Comparison of ENCODE assay signal across 8 mouse cellular contexts in the genomic region with DNA sequence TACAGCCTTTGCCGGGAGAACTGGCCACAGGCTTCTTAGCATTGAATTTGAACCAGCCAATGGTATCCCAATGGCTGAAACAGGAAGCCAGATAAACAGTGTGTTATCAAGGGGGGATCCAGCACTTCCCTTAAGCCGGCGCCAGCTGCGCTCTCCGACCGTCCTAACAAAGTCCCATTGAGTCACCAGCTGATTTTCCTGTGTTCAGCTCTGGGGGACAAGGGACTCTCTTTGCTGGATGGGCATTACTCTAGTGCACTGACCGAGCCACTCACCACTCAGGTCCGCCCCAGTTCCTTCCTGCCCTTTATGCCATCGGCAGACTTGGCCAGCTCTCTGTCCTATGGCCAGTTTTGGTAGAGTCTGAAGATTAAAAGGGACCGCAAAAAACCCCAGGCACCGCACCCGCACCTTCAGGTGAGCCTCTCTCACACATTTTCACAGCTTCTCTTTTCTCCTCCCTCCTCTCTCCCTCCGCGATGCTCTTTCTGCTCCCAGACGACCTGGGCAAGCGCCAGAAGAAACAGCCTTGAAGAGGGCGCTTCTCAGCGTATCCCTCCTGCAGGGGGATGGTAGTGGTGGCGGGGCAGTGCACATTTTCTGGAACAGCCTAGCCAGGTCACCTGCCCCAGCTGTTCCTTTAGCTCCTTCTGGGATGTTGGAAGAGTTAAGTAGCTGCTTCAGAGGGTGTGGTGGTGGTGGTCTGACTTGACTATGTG. TPM values are rescaled to one million over a fixed set of nuclear protein-coding genes. Genes with fewer than 3 reads are reported as not detected.
A peak's percentile ranks its signal among the peaks of the same experiment; 100 is the strongest.
DNase-seq lines count a peak whose midpoint lies in the region; ATAC-seq and TF ChIP-seq lines count a peak whose summit lies in the region.

No protein-coding gene starts in this region.

- peaks cover 22% of the 10 kb centered on the region for H3K4me1 ChIP-seq in forebrain, embryonic 13.5 days
- peaks cover 26% of the 10 kb centered on the region for H3K4me1 ChIP-seq in hindbrain, embryonic 14.5 days (replicated peaks; ENCODE audit: control insufficient read depth, insufficient read depth, low read length)
- peaks cover 47% of the 10 kb centered on the region for H3K4me1 ChIP-seq in liver, embryonic 13.5 days (replicated peaks)

- H3K79me3 ChIP-seq in C2C12 (ENCODE audit: low read depth), result peaks cover 59% of the 10 kb centered on the region

- H3K79me2 ChIP-seq in C2C12 (ENCODE audit: control insufficient read depth, insufficient read depth) (peaks cover 80% of the 10 kb centered on the region), myocyte (ENCODE audit: control insufficient read depth, insufficient read depth) (peaks cover 57% of the 10 kb centered on the region)

- H3K27ac ChIP-seq in forebrain, embryonic 13.5 days, result no peak overlapping the region
- peak overlapping the region; percentile 67; the same call in 1 of the 2 replicates for H3K27ac ChIP-seq in hindbrain, embryonic 14.5 days
- peak overlapping the region; percentile 59 for H3K27ac ChIP-seq in liver, embryonic 13.5 days

- peak overlapping the region; percentile 99 for H3K4me2 ChIP-seq in forebrain, embryonic 13.5 days
- H3K4me2 ChIP-seq in hindbrain, embryonic 14.5 days (replicated peaks), result peak overlapping the region; percentile 99
- peak overlapping the region; percentile 82 for H3K4me2 ChIP-seq in liver, embryonic 13.5 days
- H3K4me2 ChIP-seq in myocyte (ENCODE audit: low read depth), result peak overlapping the region; percentile 83

- H3K4me3 ChIP-seq in C2C12 (ENCODE audit: insufficient read depth, poor library complexity, severe bottlenecking), result peak overlapping the region; percentile 86
- H3K4me3 ChIP-seq in forebrain, embryonic 13.5 days, result peak overlapping the region; percentile 66
- peak overlapping the region; percentile 72 for H3K4me3 ChIP-seq in hindbrain, embryonic 14.5 days (replicated peaks; ENCODE audit: low read length)
- H3K4me3 ChIP-seq in liver, embryonic 13.5 days (replicated peaks), result peak overlapping the region; percentile 62
- peak overlapping the region; percentile 78 for H3K4me3 ChIP-seq in myocyte

- WGBS in forebrain, embryonic 13.5 days, result under 1% methylated on average over 19 of the region's 19 CpGs
- whole genome bisulfite sequencing in hindbrain, embryonic 14.5 days, result 2% methylated on average over 19 of the region's 19 CpGs
- under 1% methylated on average over 19 of the region's 19 CpGs for WGBS in liver, embryonic 13.5 days (ENCODE audit: insufficient replicate concordance)

- peak; percentile 75 for DNase-seq in MN1 (ENCODE audit: low spot score)
- DNase-seq in hindbrain, embryonic 14.5 days (ENCODE audit: low spot score), result peak; percentile 52
- DNase-seq in liver, embryonic 13.5 days, result no peak
- no peak for DNase-seq in thymus, postnatal 36 days
- no peak for DNase-seq in urinary bladder, postnatal 10 days (ENCODE audit: low spot score)

- no peaks in the 10 kb centered on the region for H3K27me3 ChIP-seq in C2C12 (ENCODE audit: control insufficient read depth, insufficient read depth, insufficient read length)
- peaks cover 34% of the 10 kb centered on the region for H3K27me3 ChIP-seq in forebrain, embryonic 13.5 days
- H3K27me3 ChIP-seq in hindbrain, embryonic 14.5 days (ENCODE audit: control insufficient read depth, insufficient read depth, low read length), result peaks cover 8% of the 10 kb centered on the region; the same call in 1 of the 2 replicates
- H3K27me3 ChIP-seq in liver, embryonic 13.5 days, result peaks cover 57% of the 10 kb centered on the region
- H3K27me3 ChIP-seq in myocyte (ENCODE audit: control insufficient read depth, insufficient read depth, insufficient read length), result no peaks in the 10 kb centered on the region

- TF ChIP-seq CTCF in C2C12 (IDR thresholded peaks at IDR 0.05; ENCODE audit: control insufficient read depth, insufficient read depth, insufficient read length), result no peak

- H3ac ChIP-seq in C2C12 (ENCODE audit: control insufficient read depth, insufficient read length, low read depth) (peak overlapping the region; percentile 78), myocyte (ENCODE audit: control insufficient read depth, insufficient read length) (peak overlapping the region; percentile 39)

- peak; percentile 8; the same call in 1 of the 2 replicates for ATAC-seq in forebrain, embryonic 13.5 days
- ATAC-seq in hindbrain, embryonic 14.5 days (ENCODE audit: low FRiP score), result no peak
- ATAC-seq in liver, embryonic 13.5 days (ENCODE audit: low read depth), result peak; percentile 17; the same call in 1 of the 2 replicates

- peak overlapping the region; percentile 61 for H3K9ac ChIP-seq in forebrain, embryonic 13.5 days
- H3K9ac ChIP-seq in hindbrain, embryonic 14.5 days, result peak overlapping the region; percentile 83
- peak overlapping the region; percentile 43; the same call in 1 of the 2 replicates for H3K9ac ChIP-seq in liver, embryonic 13.5 days

- no peaks in the 10 kb centered on the region for H3K9me3 ChIP-seq in forebrain, embryonic 13.5 days (replicated peaks)
- no peaks in the 10 kb centered on the region for H3K9me3 ChIP-seq in hindbrain, embryonic 14.5 days (ENCODE audit: control insufficient read depth, low read length)
- no peaks in the 10 kb centered on the region for H3K9me3 ChIP-seq in liver, embryonic 13.5 days (replicated peaks)

- H3K36me3 ChIP-seq in C2C12 (ENCODE audit: control insufficient read depth, insufficient read depth) (peaks cover 15% of the 10 kb centered on the region), myocyte (ENCODE audit: control insufficient read depth, insufficient read depth) (peaks cover 3% of the 10 kb centered on the region)
- H3K36me3 ChIP-seq in forebrain, embryonic 13.5 days (ENCODE audit: poor library complexity, severe bottlenecking), result no peaks in the 10 kb centered on the region
- no peaks in the 10 kb centered on the region for H3K36me3 ChIP-seq in hindbrain, embryonic 14.5 days (replicated peaks; ENCODE audit: control insufficient read depth, insufficient read depth)
- H3K36me3 ChIP-seq in liver, embryonic 13.5 days, result no peaks in the 10 kb centered on the region

- TF ChIP-seq POLR2A in myocyte (IDR thresholded peaks at IDR 0.05; ENCODE audit: insufficient read length, low read depth), result peak; percentile 39

TF ChIP-seq in C2C12, 6 proteins besides CTCF, POLR2A, EP300 and RAD21:
- TF ChIP-seq FOSL1 (IDR thresholded peaks at IDR 0.05; ENCODE audit: insufficient read depth, low read length, poor library complexity, severe bottlenecking) (no peak), MAX (IDR thresholded peaks at IDR 0.05) (no peak), USF1 (IDR thresholded peaks at IDR 0.05; ENCODE audit: low read depth) (no peak)

TF ChIP-seq in myocyte, 11 proteins besides CTCF, POLR2A, EP300 and RAD21:
- no peak for TF ChIP-seq E2F4 (IDR thresholded peaks at IDR 0.05; ENCODE audit: insufficient read depth)
- TF ChIP-seq MYOG (IDR thresholded peaks at IDR 0.05; ENCODE audit: control insufficient read depth in 1 of 3, insufficient read depth in 1 of 3, insufficient read length in 2 of 3, low read depth in 2 of 3), result peak in 1 of 3 experiments; percentile 39
- peak in 2 of 3 experiments; percentile 29 to 56 for TF ChIP-seq MYOD1 (IDR thresholded peaks at IDR 0.05; ENCODE audit: control insufficient read depth in 1 of 3, insufficient read length in 2 of 3, low read depth in 2 of 3)
- no peak for TF ChIP-seq CEBPB (IDR thresholded peaks at IDR 0.05; ENCODE audit: insufficient read depth, poor library complexity, severe bottlenecking)
- TF ChIP-seq POLR2AphosphoS2 (IDR thresholded peaks at IDR 0.05; ENCODE audit: insufficient read length, low read depth), result peak; percentile 28

RNA-seq across cellular contexts. Expression of gene Csrp1, which starts 32.9 kb away (rescaled TPM):
- polyA plus RNA-seq in C2C12 (2012; fragmentation: generic; extraction: Trizol), result 427 TPM
- 19.8 and 21.7 TPM in 2 replicates for polyA plus RNA-seq in forebrain, embryonic 13.5 days (2015; fragmentation: Nextera tagmentation; extraction: Ambion mirVana)
- 21.7 and 22.1 TPM in 2 replicates for polyA plus RNA-seq in hindbrain, embryonic 14.5 days (2014; fragmentation: Nextera tagmentation; extraction: Ambion mirVana)
- 33.8 and 36.8 TPM in 2 replicates for polyA plus RNA-seq in liver, embryonic 13.5 days (2015; fragmentation: Nextera tagmentation; extraction: Ambion mirVana)
- polyA plus RNA-seq in myocyte (2012; fragmentation: generic; extraction: Trizol), result 219 TPM

Comparison
In these comparisons a context has a peak if more than half of its experiments do, and no peak if none do; other contexts are left out.
1. DNase-seq: peak in MN1 (single experiment) and hindbrain, embryonic 14.5 days (single experiment); none in liver, embryonic 13.5 days (single experiment), thymus, postnatal 36 days (0 of 2) and urinary bladder, postnatal 10 days (single experiment).
2. Peak in every context shown above with its lines, with median percentiles within 50 percentile points of each other: H3K4me3 ChIP-seq, H3K4me2 ChIP-seq and H3K9ac ChIP-seq.